In the genomic region with DNA sequence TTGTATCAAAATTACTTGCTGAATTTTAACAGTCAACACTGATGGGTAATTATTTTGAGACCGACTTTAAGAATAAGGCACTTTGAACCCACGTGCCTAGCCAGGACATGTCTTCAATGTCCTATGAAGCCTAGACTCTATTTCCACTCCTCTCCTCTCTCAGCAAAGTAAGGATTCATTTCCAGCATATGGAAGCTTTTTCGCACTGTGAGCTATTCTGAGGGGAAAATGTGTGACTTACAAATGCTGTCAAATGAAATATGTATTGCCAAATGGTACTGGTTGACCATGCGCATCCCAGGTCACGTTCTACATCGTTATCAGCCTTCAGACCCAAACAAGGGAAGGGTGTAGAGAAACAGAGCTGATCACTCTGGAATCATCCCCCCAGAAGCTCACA, we compare ENCODE assay signal across 29 mouse cellular contexts. TPM values are rescaled to one million over a fixed set of nuclear protein-coding genes. Genes with fewer than 3 reads are reported as not detected.
"Had no signal": no experiment of that assay in that cellular context is flagged by ENCODE, and none has a peak within 500 bp of the region (broad histone marks: within the 10 kb centered on the region; RNA-seq: fewer than 3 reads in every experiment).

No protein-coding gene starts in this region.

- H3K4me2 ChIP-seq: embryonic facial prominence, embryonic 12.5 days; embryonic facial prominence, embryonic 13.5 days; embryonic facial prominence, embryonic 15.5 days; forebrain, embryonic 12.5 days; forebrain, embryonic 13.5 days had no signal

- DNase-seq: cerebellum, adult 2 months; cerebellum, adult 8-10 months; cerebellum, adult 9-10 months; cerebellum, adult 9-11 months; cerebellum, postnatal 14 days; cerebellum, postnatal 25 days; cerebellum, postnatal 36 days; embryo, embryonic 11 days; gastrocnemius, adult 2 months; gastrocnemius, postnatal 10 days; gastrocnemius, postnatal 14 days; gastrocnemius, postnatal 25 days; gastrocnemius, postnatal 36 days; heart, adult 18-20 months; heart, adult 2 months had no signal

- H3K9me3 ChIP-seq: embryonic facial prominence, embryonic 10.5 days; embryonic facial prominence, embryonic 12.5 days; embryonic facial prominence, embryonic 13.5 days; embryonic facial prominence, embryonic 15.5 days; forebrain, embryonic 10.5 days; forebrain, embryonic 12.5 days; forebrain, embryonic 13.5 days; heart, embryonic 10.5 days had no signal

- H3K4me1 ChIP-seq: embryonic facial prominence, embryonic 12.5 days; embryonic facial prominence, embryonic 13.5 days; embryonic facial prominence, embryonic 15.5 days; forebrain, embryonic 12.5 days; forebrain, embryonic 13.5 days; heart, embryonic 10.5 days had no signal

- H3K27me3 ChIP-seq: embryonic facial prominence, embryonic 12.5 days; embryonic facial prominence, embryonic 13.5 days; embryonic facial prominence, embryonic 15.5 days; forebrain, embryonic 12.5 days; forebrain, embryonic 13.5 days had no signal

- ATAC-seq: forebrain, embryonic 14.5 days had no signal

- H3K27ac ChIP-seq: embryonic facial prominence, embryonic 10.5 days; embryonic facial prominence, embryonic 12.5 days; embryonic facial prominence, embryonic 13.5 days; embryonic facial prominence, embryonic 15.5 days; forebrain, embryonic 10.5 days; forebrain, embryonic 12.5 days; forebrain, embryonic 13.5 days; gastrocnemius, adult 2 months; heart, adult 2 months; heart, embryonic 10.5 days had no signal

- H3K9ac ChIP-seq: embryonic facial prominence, embryonic 12.5 days; embryonic facial prominence, embryonic 13.5 days; embryonic facial prominence, embryonic 15.5 days; forebrain, embryonic 12.5 days; forebrain, embryonic 13.5 days had no signal

- H3K4me3 ChIP-seq: embryonic facial prominence, embryonic 10.5 days; embryonic facial prominence, embryonic 12.5 days; embryonic facial prominence, embryonic 13.5 days; embryonic facial prominence, embryonic 15.5 days; erythroblast, embryonic 14.5 days; forebrain, embryonic 10.5 days; forebrain, embryonic 12.5 days; forebrain, embryonic 13.5 days; gastrocnemius, adult 2 months; heart, adult 2 months; heart, embryonic 10.5 days had no signal

- H3K36me3 ChIP-seq: embryonic facial prominence, embryonic 10.5 days; embryonic facial prominence, embryonic 12.5 days; embryonic facial prominence, embryonic 13.5 days; embryonic facial prominence, embryonic 15.5 days; forebrain, embryonic 10.5 days; forebrain, embryonic 12.5 days; heart, embryonic 10.5 days had no signal

RNA-seq across cellular contexts. Expression of a gene that starts 23.5 kb away (rescaled TPM):
- total RNA-seq: common myeloid progenitor, adult 5-6 weeks; granulocyte monocyte progenitor cell, adult 5-6 weeks; heart, adult 18-20 months; heart, adult 2 months; heart, adult 8-10 months had no signal
- polyA plus RNA-seq: embryonic facial prominence, embryonic 11.5 days; erythroblast, embryonic 14.5 days had no signal
